Mouse (Mus musculus) heart, embryonic 15.5 days (tissue): ENCODE results near the gene Vmn2r3. TPM values are rescaled to one million over a fixed set of nuclear protein-coding genes. Genes with fewer than 3 reads are reported as not detected.

ENCODE experiments used
- polyA plus RNA-seq: library from polyadenylated mRNA; unstranded; fragments of >200 nt; fragmentation: Nextera tagmentation; extraction: Ambion mirVana; gene quantifications from 2 replicates; pipeline ENCODE4 v1.2.1, GENCODE M21; 2015

The Vmn2r3 gene
- polyA plus RNA-seq, 1 experiment from 2014 or later, result not detected

Other genes with a start within 250 kb of the Vmn2r3 start
- gene Vmn2r1, start 208.2 kb downstream of the Vmn2r3 start, polyA plus RNA-seq, result 0.01 and 0.05 TPM in 2 replicates
- not detected in 2 replicates for gene Vmn2r2, start 147.8 kb downstream of the Vmn2r3 start, polyA plus RNA-seq
- not detected in 2 replicates for gene Vmn2r4, start 125.7 kb upstream of the Vmn2r3 start, polyA plus RNA-seq
- 0.03 TPM in 1 of 2 replicates, not detected in the other for gene Vmn2r5, start 220.1 kb upstream of the Vmn2r3 start, polyA plus RNA-seq